ENCODE assay signal across 8 mouse cellular contexts in the genomic region with DNA sequence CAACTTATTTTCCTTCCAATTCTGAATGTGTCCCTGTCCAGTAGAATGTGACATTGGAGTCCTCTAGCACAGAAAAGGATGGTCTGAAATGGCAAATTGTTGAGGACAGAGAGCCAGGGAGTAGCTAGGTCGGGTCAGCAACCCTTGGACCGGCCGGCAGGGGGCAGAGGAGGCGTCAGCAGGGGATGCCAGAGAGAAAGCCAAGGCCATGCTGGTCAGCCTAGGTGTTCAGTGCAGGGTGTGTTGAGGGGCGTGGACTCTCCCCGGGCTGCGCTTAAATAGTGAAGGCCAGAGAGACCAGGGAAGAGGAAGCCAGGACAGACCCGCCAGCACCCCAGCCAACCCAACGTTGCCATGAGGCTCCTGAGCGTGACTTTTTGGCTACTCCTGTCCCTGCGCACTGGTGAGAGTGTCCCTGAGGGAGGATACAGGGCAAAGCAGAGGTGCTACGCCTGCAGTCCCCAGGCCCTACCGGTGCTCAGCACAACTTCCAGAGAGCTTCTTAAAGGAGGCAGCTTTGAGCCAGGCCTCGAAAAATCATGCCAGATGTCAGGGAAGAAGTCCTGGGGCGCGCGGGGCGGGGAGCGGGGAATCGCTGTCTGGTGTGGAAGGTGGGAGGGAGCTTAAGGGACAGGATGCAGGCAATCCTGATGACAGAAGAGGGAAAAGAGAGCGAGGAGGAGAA. TPM values are rescaled to one million over a fixed set of nuclear protein-coding genes. Genes with fewer than 3 reads are reported as not detected.
A peak's percentile ranks its signal among the peaks of the same experiment; 100 is the strongest.
DNase-seq lines count a peak whose midpoint lies in the region; ATAC-seq lines count a peak whose summit lies in the region.

A gene (plus strand): TSS at position 238 of the 685 bp plus-strand sequence.

- H3K4me1 ChIP-seq in hindbrain, embryonic 16.5 days (ENCODE audit: control insufficient read depth, insufficient read depth, low read depth, low read length), result peaks cover 2% of the 10 kb centered on the region; the same call in 1 of the 2 replicates
- peaks cover 7% of the 10 kb centered on the region for H3K4me1 ChIP-seq in liver, embryonic 13.5 days (replicated peaks)
- H3K4me1 ChIP-seq in neural tube, embryonic 12.5 days, result 0 out of 2 replicates have a peak, but pooled peaks cover 5% of the 10 kb centered on the region

- ATAC-seq in hindbrain, embryonic 16.5 days, result no peak
- peak; percentile 45; the same call in 1 of the 2 replicates for ATAC-seq in liver, embryonic 13.5 days (ENCODE audit: low read depth)
- peak; percentile 79 for ATAC-seq in neural tube, embryonic 12.5 days (ENCODE audit: low FRiP score, low read depth)

- no peak within 1 kb of the TSS for H3K27ac ChIP-seq in hindbrain, embryonic 16.5 days (ENCODE audit: low read depth, low read length)
- no peak within 1 kb of the TSS for H3K27ac ChIP-seq in liver, embryonic 13.5 days
- H3K27ac ChIP-seq in neural tube, embryonic 12.5 days, result no peak within 1 kb of the TSS

- 0 out of 2 replicates have a peak within 1 kb of the TSS, but pooled peaks have one; percentile 18 for H3K9ac ChIP-seq in hindbrain, embryonic 16.5 days (ENCODE audit: low read depth, low read length)
- no peak within 1 kb of the TSS for H3K9ac ChIP-seq in liver, embryonic 13.5 days
- H3K9ac ChIP-seq in neural tube, embryonic 12.5 days, result no peak within 1 kb of the TSS

- no peaks in the 10 kb centered on the region; the same call in 1 of the 2 replicates for H3K27me3 ChIP-seq in hindbrain, embryonic 16.5 days (replicated peaks; ENCODE audit: control insufficient read depth, insufficient read depth, low read length)
- 0 out of 2 replicates have a peak, but pooled peaks cover 4% of the 10 kb centered on the region for H3K27me3 ChIP-seq in liver, embryonic 13.5 days
- H3K27me3 ChIP-seq in neural tube, embryonic 12.5 days (replicated peaks), result no peaks in the 10 kb centered on the region

- H3K4me2 ChIP-seq in hindbrain, embryonic 16.5 days (ENCODE audit: low read length), result peak within 1 kb of the TSS; percentile 14; the same call in 1 of the 2 replicates
- no peak within 1 kb of the TSS for H3K4me2 ChIP-seq in liver, embryonic 13.5 days
- H3K4me2 ChIP-seq in neural tube, embryonic 12.5 days (replicated peaks), result peak within 1 kb of the TSS; percentile 17; the same call in 1 of the 2 replicates

- H3K9me3 ChIP-seq in hindbrain, embryonic 16.5 days (ENCODE audit: control insufficient read depth, low read length), result no peaks in the 10 kb centered on the region
- no peaks in the 10 kb centered on the region for H3K9me3 ChIP-seq in liver, embryonic 13.5 days (replicated peaks)
- H3K9me3 ChIP-seq in neural tube, embryonic 12.5 days, result no peaks in the 10 kb centered on the region

- peaks cover 2% of the 10 kb centered on the region for H3K36me3 ChIP-seq in hindbrain, embryonic 16.5 days (ENCODE audit: control insufficient read depth, insufficient read depth, low read length)
- peaks cover 10% of the 10 kb centered on the region; the same call in 1 of the 2 replicates for H3K36me3 ChIP-seq in liver, embryonic 13.5 days
- H3K36me3 ChIP-seq in neural tube, embryonic 12.5 days, result peaks cover 8% of the 10 kb centered on the region; the same call in 1 of the 2 replicates

- DNase-seq in layer of hippocampus, postnatal 36 days, result peak; percentile 51 to 52
- DNase-seq in layer of hippocampus, adult 8-10 months (ENCODE audit: low spot score in 2 of 2), result no peak
- peak; percentile 80 for DNase-seq in cerebellum, adult 11-12 months
- DNase-seq in gastrocnemius, adult 18-20 months (ENCODE audit: low spot score), result peak; percentile 65
- DNase-seq in liver, embryonic 13.5 days, result peak; percentile 40
- peak; percentile 47 for DNase-seq in thymus, postnatal 25 days

- H3K4me3 ChIP-seq in hindbrain, embryonic 16.5 days (ENCODE audit: low read length), result no peak within 1 kb of the TSS
- no peak within 1 kb of the TSS for H3K4me3 ChIP-seq in liver, embryonic 13.5 days (replicated peaks)
- no peak within 1 kb of the TSS for H3K4me3 ChIP-seq in neural tube, embryonic 12.5 days

- WGBS in hindbrain, embryonic 16.5 days, result 33% methylated on average over 21 of the region's 21 CpGs
- 31% methylated on average over 21 of the region's 21 CpGs for WGBS in liver, embryonic 13.5 days (ENCODE audit: insufficient replicate concordance)
- WGBS in neural tube, embryonic 12.5 days, result 29% methylated on average over 21 of the region's 21 CpGs

RNA-seq across cellular contexts. Expression of the gene that starts here (rescaled TPM):
- under 1 TPM; 0.12 to 0.15 TPM for total RNA-seq in layer of hippocampus, postnatal 36 days (2021)
- total RNA-seq in layer of hippocampus, adult 8-10 months (2022), result under 1 TPM in 3 of 4 experiments, not detected in 1; 0.24 to 0.61 (median 0.45) TPM
- total RNA-seq in gastrocnemius, adult 18-20 months (2021), result not detected
- 0.29 and 0.42 TPM in 2 replicates for polyA plus RNA-seq in hindbrain, embryonic 16.5 days (2015; fragmentation: Nextera tagmentation; extraction: Ambion mirVana)
- 0.07 and 0.10 TPM in 2 replicates for polyA plus RNA-seq in liver, embryonic 13.5 days (2015; fragmentation: Nextera tagmentation; extraction: Ambion mirVana)
- 0.15 and 0.20 TPM in 2 replicates for polyA plus RNA-seq in neural tube, embryonic 12.5 days (2016; fragmentation: Nextera tagmentation; extraction: Ambion mirVana)

Comparison
In these comparisons a context has a peak if more than half of its experiments do, and no peak if none do; other contexts are left out.
1. Peak in DNase-seq in layer of hippocampus, postnatal 36 days; RNA of the gene not detected or under 1 TPM.
2. Peak in DNase-seq in gastrocnemius, adult 18-20 months; RNA of the gene not detected or under 1 TPM.
3. Peak in DNase-seq and ATAC-seq in liver, embryonic 13.5 days; RNA of the gene not detected or under 1 TPM.
4. Peak in ATAC-seq and H3K4me2 ChIP-seq in neural tube, embryonic 12.5 days; RNA of the gene not detected or under 1 TPM.
5. DNase-seq: peak in cerebellum, adult 11-12 months (single experiment) and thymus, postnatal 25 days (single experiment); none in layer of hippocampus, adult 8-10 months (0 of 2).